Mouse (Mus musculus): ENCODE measurements around the gene Lhfpl3. TPM values are rescaled to one million over a fixed set of nuclear protein-coding genes. Genes with fewer than 3 reads are reported as not detected.
"Not testable (repeated sequence)": the region's sequence is repeated elsewhere in the genome, so short reads cannot be mapped to it uniquely, and the experiment has no call there.

The Lhfpl3 gene
- polyA plus RNA-seq (2012; rRNA removed) = 0.64 and 0.76 TPM in 2 replicates

DNA sequence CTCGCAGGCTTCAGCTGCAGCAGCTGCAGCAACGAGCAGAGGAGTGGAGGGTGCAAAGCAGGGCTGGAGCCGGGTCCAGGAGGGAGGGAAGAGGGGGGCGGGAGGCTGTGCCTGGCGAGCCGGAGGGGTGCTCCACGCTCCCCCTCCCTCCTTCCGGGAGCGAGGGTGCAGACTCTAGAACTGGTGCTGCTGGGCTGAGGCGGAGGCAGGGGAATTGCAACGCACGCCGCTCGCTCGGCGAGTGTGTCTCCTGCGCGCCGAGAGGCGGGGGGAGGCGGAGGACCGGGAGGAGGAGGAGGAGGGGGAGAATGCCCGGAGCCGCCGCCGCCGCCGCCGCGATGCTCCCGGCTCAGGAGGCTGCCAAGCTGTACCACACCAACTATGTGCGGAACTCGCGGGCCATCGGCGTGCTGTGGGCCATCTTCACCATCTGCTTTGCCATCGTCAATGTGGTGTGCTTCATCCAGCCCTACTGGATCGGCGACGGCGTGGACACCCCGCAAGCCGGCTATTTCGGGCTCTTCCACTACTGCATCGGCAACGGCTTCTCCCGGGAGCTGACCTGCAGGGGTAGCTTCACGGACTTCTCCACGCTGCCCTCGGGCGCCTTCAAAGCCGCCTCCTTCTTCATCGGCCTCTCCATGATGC lies at the start of gene Lhfpl3:
TSS of gene Lhfpl3 (plus strand) at position 175 of the 648 bp plus-strand sequence.
- Histone ChIP-seq H3K27me3 (ENCODE audit: control insufficient read depth, insufficient read depth, low read length) (no peaks in the 10 kb centered on the region), H3K36me3 (ENCODE audit: control insufficient read depth, insufficient read depth, low read length) (no peaks in the 10 kb centered on the region), H3K4me3 (ENCODE audit: control insufficient read depth, low read depth, low read length) (peak within 1 kb of the TSS; percentile 28), H3K27ac (ENCODE audit: control insufficient read depth, insufficient read depth, low read depth, low read length) (no peak within 1 kb of the TSS), H3K4me1 (ENCODE audit: control insufficient read depth, insufficient read depth, low read length) (peaks cover 8% of the 10 kb centered on the region)
- no peak for TF ChIP-seq POLR2A (IDR thresholded peaks at IDR 0.05; ENCODE audit: control insufficient read depth, low read depth, low read length)
- TF ChIP-seq CTCF (IDR thresholded peaks at IDR 0.05; ENCODE audit: control insufficient read depth, insufficient read depth, insufficient replicate concordance, low read depth, low read length) = no peak

DNA sequence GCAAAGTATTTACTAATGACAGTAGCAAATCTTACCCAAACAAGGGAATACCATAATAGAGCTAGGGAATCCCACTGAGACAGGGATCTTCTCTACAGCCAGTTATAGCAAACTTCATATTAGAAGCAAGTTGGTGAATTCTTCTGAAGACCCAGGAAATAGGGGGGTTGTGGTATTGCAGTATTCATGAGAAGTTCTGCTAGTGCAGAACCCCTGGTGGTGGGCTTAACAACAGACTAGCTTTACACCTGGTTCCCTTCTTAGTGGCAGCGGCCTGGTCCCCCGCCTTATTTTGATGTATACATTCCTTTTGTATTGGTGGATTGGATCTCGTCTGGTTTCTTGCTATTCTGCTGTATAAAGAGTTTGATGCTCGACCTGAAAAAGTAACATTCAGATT lies 39.6 kb upstream of the Lhfpl3 start:
- not testable (repeated sequence) for H3K36me3 ChIP-seq (ENCODE audit: control insufficient read depth, insufficient read depth, low read length); H3K4me3 ChIP-seq (ENCODE audit: control insufficient read depth, low read depth, low read length); H3K27me3 ChIP-seq (ENCODE audit: control insufficient read depth, insufficient read depth, low read length); H3K4me1 ChIP-seq (ENCODE audit: control insufficient read depth, insufficient read depth, low read length); H3K27ac ChIP-seq (ENCODE audit: control insufficient read depth, insufficient read depth, low read depth, low read length)

DNA sequence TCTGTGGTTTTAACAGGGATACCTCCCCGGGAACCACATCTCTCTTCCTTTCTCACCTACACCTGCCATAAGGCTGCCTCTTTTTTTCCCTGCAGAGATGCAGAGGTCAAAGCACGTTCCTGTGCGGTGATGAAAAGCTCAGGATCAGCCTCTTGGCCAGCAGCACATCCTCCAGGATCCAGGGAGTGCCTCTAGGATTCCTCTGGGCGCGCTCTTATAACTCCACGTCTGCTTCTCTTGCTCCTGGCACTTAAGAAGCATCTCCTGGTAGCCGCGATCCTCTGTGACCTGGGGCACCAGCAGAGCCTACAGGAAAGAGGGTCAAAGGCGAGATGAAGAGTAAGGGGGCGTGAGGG lies 352 bp upstream of the Lhfpl3 start:
- Histone ChIP-seq H3K27ac (ENCODE audit: control insufficient read depth, insufficient read depth, low read depth, low read length) (no peak overlapping the region), H3K36me3 (ENCODE audit: control insufficient read depth, insufficient read depth, low read length) (no peaks in the 10 kb centered on the region), H3K4me3 (ENCODE audit: control insufficient read depth, low read depth, low read length) (no peak overlapping the region; the same call in 1 of the 2 replicates), H3K4me1 (ENCODE audit: control insufficient read depth, insufficient read depth, low read length) (peaks cover 8% of the 10 kb centered on the region), H3K27me3 (ENCODE audit: control insufficient read depth, insufficient read depth, low read length) (no peaks in the 10 kb centered on the region)
- TF ChIP-seq POLR2A (IDR thresholded peaks at IDR 0.05; ENCODE audit: control insufficient read depth, low read depth, low read length) (no peak), CTCF (IDR thresholded peaks at IDR 0.05; ENCODE audit: control insufficient read depth, insufficient read depth, insufficient replicate concordance, low read depth, low read length) (no peak)

DNA sequence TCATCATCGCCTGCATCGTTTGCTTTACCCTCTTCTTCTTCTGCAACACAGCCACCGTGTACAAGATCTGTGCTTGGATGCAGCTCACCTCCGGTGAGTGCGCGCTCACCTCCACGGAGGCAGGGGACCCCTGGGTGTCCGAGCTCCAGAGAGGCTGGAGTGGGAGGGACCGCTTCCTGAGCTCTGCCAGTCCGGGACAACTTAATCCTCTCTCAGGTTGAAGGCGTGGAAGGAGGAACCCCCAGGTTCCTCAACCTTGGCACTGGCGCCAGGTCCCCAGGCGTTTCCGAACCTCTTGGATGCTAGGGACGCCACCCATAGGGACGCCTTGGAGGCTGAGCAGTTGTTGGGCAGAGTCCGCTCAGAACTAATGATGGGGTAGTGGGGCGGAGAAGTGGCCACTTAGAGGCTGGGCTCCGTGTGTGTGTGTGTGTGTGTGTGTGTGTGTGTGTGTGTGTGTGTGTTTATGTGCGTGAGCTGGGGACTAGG lies 718 bp downstream of the Lhfpl3 start:
- Histone ChIP-seq H3K4me3 (ENCODE audit: control insufficient read depth, low read depth, low read length) (peak overlapping the region; percentile 28), H3K4me1 (ENCODE audit: control insufficient read depth, insufficient read depth, low read length) (peaks cover 8% of the 10 kb centered on the region), H3K27ac (ENCODE audit: control insufficient read depth, insufficient read depth, low read depth, low read length) (no peak overlapping the region), H3K36me3 (ENCODE audit: control insufficient read depth, insufficient read depth, low read length) (no peaks in the 10 kb centered on the region), H3K27me3 (ENCODE audit: control insufficient read depth, insufficient read depth, low read length) (no peaks in the 10 kb centered on the region)
- TF ChIP-seq POLR2A (IDR thresholded peaks at IDR 0.05; ENCODE audit: control insufficient read depth, low read depth, low read length) (no peak), CTCF (IDR thresholded peaks at IDR 0.05; ENCODE audit: control insufficient read depth, insufficient read depth, insufficient replicate concordance, low read depth, low read length) (no peak)

DNA sequence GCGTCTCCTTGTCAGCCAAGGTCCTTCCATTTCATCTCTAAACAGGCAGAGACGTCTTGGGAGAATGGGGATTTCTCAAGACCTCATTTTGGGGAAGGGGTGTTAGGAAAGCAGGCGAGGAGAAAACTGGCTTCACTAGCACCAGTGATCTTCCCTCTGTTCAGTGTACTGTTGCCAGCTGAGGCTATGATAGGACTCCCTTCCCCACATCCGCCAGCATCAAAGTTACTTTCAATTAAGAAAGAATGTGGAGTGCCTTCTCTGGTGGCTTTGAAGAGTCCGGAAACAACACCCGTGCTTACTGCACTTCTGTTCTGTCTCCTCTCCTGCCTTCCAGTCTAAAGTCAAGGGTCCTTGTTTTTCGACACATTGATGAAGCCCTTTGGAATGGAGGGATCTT lies 1.4 kb downstream of the Lhfpl3 start:
- H3K4me3 ChIP-seq (ENCODE audit: control insufficient read depth, low read depth, low read length) = no peak overlapping the region
- no peak overlapping the region for H3K27ac ChIP-seq (ENCODE audit: control insufficient read depth, insufficient read depth, low read depth, low read length)
- H3K36me3 ChIP-seq (ENCODE audit: control insufficient read depth, insufficient read depth, low read length) = no peaks in the 10 kb centered on the region
- peaks cover 8% of the 10 kb centered on the region for H3K4me1 ChIP-seq (ENCODE audit: control insufficient read depth, insufficient read depth, low read length)
- TF ChIP-seq CTCF (IDR thresholded peaks at IDR 0.05; ENCODE audit: control insufficient read depth, insufficient read depth, insufficient replicate concordance, low read depth, low read length) = no peak
- no peak for TF ChIP-seq POLR2A (IDR thresholded peaks at IDR 0.05; ENCODE audit: control insufficient read depth, low read depth, low read length)
- no peaks in the 10 kb centered on the region for H3K27me3 ChIP-seq (ENCODE audit: control insufficient read depth, insufficient read depth, low read length)

DNA sequence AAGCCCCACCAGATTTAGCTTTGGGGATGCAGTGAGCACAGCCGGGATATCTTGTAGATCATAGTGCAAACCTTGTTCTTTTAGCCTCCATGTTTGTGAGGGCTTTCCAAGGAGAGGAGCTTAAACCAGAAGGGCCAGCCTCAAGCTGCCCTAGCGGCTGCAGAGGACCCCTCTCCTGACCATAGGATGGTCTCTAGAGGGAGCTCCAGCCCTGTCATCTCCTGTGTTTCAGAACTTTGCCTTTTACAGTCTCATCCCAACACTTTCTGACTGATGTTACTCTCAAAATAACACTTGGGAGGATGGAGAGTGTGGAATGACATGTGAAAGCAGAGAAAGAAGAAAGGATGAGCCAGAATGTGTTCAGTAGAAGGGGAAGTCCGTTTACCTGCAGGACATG lies 11.4 kb downstream of the Lhfpl3 start:
- no peaks in the 10 kb centered on the region for H3K27me3 ChIP-seq (ENCODE audit: control insufficient read depth, insufficient read depth, low read length)
- H3K36me3 ChIP-seq (ENCODE audit: control insufficient read depth, insufficient read depth, low read length) = no peaks in the 10 kb centered on the region
- no peak overlapping the region for H3K4me3 ChIP-seq (ENCODE audit: control insufficient read depth, low read depth, low read length)
- no peaks in the 10 kb centered on the region for H3K4me1 ChIP-seq (ENCODE audit: control insufficient read depth, insufficient read depth, low read length)
- H3K27ac ChIP-seq (ENCODE audit: control insufficient read depth, insufficient read depth, low read depth, low read length) = no peak overlapping the region
- TF ChIP-seq POLR2A (IDR thresholded peaks at IDR 0.05; ENCODE audit: control insufficient read depth, low read depth, low read length) = no peak
- TF ChIP-seq CTCF (IDR thresholded peaks at IDR 0.05; ENCODE audit: control insufficient read depth, insufficient read depth, insufficient replicate concordance, low read depth, low read length) = no peak

DNA sequence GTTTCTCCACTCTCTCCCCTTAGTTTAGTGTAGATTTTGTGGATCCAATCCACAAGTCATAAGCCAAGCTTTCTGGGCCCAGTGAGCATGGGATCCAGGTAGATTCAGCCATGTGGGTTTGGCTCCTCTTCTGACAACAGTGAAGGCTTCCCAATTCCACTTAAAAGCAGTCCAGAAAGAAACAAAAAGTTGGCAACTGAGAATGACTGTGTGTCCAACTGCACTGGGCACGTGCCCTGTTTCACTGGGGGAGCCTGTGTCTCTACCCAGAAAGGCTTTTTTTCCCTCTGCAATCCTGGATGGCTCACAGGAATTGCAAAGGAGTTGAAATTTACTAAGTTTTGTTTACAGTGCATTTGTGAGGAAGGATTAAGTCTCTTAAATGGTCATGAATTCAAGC lies 24.9 kb downstream of the Lhfpl3 start:
- no peak overlapping the region for H3K27ac ChIP-seq (ENCODE audit: control insufficient read depth, insufficient read depth, low read depth, low read length)
- no peaks in the 10 kb centered on the region for H3K4me1 ChIP-seq (ENCODE audit: control insufficient read depth, insufficient read depth, low read length)
- TF ChIP-seq POLR2A (IDR thresholded peaks at IDR 0.05; ENCODE audit: control insufficient read depth, low read depth, low read length) (no peak), CTCF (IDR thresholded peaks at IDR 0.05; ENCODE audit: control insufficient read depth, insufficient read depth, insufficient replicate concordance, low read depth, low read length) (no peak)
- no peaks in the 10 kb centered on the region for H3K27me3 ChIP-seq (ENCODE audit: control insufficient read depth, insufficient read depth, low read length)
- H3K36me3 ChIP-seq (ENCODE audit: control insufficient read depth, insufficient read depth, low read length) = no peaks in the 10 kb centered on the region
- no peak overlapping the region for H3K4me3 ChIP-seq (ENCODE audit: control insufficient read depth, low read depth, low read length)

DNA sequence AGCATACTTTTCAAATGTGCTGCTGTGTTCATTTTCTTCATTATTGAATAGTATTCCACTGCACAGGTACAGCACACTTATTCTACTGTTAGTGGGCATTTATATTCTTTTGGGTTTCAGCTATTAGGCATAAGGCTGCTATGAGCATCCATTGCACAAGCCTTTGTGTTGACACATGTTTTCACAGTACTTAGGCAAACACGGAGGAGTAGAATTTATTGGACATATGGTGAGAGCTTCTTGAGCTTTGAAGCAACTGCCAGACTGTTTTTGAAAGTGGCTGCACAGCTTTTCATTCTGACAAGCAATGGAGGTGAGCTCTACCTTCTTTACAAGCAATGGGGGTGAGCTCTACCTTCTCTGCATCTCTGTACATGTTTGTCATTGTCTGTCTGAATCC lies 49.5 kb downstream of the Lhfpl3 start:
- no peak for TF ChIP-seq POLR2A (IDR thresholded peaks at IDR 0.05; ENCODE audit: control insufficient read depth, low read depth, low read length)
- H3K27me3 ChIP-seq (ENCODE audit: control insufficient read depth, insufficient read depth, low read length) = no peaks in the 10 kb centered on the region
- H3K4me1 ChIP-seq (ENCODE audit: control insufficient read depth, insufficient read depth, low read length) = no peaks in the 10 kb centered on the region
- H3K36me3 ChIP-seq (ENCODE audit: control insufficient read depth, insufficient read depth, low read length) = no peaks in the 10 kb centered on the region
- H3K27ac ChIP-seq (ENCODE audit: control insufficient read depth, insufficient read depth, low read depth, low read length) = no peak overlapping the region
- no peak overlapping the region for H3K4me3 ChIP-seq (ENCODE audit: control insufficient read depth, low read depth, low read length)
